Mouse (Mus musculus) common myeloid progenitor, adult 5-6 weeks (primary cell): ENCODE data around the gene Zfp318. TPM values are rescaled to one million over a fixed set of nuclear protein-coding genes. Genes with fewer than 3 reads are reported as not detected.

Experiments used
- ATAC-seq: replicated peaks from 2 replicates; pipeline ENCODE4 v1.8.0; 2016; ENCODE audit warnings: low read depth, mild to moderate bottlenecking, moderate TSS enrichment, inconsistent platforms; ENCODE audit not compliant: poor library complexity, severe bottlenecking
- total RNA-seq: library from RNA; stranded (forward); fragments of 200-1000, 187-1606 nt; gene quantifications from 2 replicates; pipeline ENCODE4 v1.2.3, GENCODE M21; 2017

Gene Zfp318
- total RNA-seq: 19.5 and 55.4 TPM in 2 replicates

DNA sequence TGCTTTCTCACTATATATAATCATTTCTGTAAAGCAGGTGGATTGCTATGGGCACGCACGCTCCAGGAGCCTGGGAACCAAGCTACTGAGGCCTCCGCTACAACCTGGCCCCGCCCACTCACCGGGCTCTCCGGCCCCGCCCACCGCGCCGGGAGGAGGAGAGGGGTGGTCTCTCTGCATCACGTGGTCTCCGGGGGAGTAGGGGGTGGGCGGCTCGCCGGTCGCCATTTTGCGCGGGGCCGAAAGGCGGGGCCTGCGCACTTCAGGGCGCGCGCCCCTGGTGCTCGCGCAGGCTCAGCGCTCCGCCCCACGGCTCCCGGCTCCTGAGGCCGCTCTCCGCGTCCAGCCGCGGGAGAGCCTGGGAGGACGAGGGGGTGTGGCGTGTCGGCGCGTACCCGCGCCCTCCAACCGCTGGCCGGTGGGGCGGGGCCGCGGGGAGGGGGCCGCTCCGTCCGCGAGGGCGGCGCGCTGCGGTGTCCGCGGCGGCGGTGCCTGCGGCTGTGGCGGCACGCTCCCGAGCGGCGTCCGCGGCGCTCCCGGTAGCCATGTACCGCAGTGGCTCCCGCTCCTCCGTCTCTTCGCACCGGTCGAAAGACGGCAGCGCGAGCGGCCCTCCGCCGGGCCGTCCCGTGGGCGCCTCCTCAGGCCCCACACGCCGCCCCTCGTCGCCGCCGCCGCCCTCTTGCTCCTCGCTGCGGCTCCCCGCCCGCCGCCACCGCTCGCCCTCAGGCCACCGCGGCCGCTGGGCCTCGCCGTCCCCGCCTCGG, at the start of gene Zfp318:
TSS of gene Zfp318 (plus strand) at position 438 of the 767 bp plus-strand sequence.
- peak; percentile 95 for ATAC-seq

DNA sequence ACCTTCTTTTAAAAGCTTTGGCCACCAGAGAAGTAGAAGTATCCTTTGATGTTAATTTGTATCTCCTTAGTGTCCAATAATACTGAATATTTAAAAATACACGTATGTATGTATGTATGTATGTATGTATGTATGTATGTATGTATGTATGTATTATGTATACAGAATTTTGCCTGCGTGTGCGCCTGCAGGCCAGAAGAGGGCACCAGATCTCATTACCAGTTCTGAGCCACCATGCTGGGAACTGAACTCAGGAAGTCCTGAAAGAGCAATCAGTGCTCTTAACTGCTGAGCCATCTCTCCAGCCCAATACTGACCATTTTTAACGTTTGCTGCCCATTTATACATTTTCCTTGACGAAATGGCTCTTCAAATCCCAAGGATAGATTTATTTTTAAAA, 47.1 kb upstream of the Zfp318 start:
- 0 out of 2 replicates have a peak, but pooled peaks have one; percentile 34 for ATAC-seq

DNA sequence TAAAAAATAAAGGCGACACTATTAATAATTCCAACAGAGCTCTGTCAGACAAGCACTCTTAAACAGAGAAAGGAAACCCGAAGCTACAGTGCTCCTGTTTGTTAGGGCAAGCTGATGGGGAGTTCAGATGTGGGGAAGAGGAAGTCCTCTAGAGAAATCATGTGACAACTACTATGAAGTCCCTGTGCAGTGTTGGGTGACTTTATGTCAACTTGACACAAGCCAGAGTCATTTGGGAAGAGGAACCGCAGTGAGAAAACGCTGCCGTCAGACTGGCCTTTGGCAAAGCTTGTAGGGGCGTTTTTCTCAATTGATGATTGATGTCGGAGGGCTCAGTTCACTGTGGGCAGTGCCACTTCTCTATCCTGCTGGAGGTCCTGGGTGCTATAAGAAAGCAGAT, 42.3 kb upstream of the Zfp318 start:
- ATAC-seq: peak; percentile 83

DNA sequence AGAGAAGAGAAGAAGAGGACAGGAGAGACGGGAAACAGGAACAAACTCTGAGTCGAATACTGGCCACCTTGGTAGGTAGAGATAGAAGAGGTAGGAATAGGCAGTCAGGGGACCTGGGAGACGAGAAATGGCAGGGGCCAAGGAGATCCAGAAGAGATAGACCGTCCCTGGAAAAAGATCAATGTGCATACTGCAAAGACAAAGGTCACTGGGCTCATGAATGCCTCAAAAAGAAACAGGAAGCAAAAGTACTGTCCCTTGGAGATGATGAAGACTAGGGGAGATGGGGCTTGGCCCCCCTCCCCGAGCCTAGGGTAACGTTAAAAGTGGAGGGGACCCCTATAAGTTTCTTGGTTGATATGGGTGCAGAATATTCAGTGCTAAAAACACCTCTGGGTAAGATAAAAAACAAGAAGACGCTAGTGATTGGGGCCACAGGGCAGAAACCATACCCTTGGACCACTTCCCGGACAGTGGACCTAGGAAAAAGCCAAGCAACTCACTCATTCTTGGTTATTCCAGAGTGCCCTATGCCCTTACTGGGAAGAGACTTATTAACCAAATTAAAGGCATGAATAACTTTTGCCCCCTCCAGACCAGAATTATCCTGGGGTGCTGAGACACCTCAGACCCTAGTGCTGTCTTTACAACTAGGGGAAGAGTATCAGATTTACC, 32.4 kb upstream of the Zfp318 start:
- ATAC-seq: no peak

DNA sequence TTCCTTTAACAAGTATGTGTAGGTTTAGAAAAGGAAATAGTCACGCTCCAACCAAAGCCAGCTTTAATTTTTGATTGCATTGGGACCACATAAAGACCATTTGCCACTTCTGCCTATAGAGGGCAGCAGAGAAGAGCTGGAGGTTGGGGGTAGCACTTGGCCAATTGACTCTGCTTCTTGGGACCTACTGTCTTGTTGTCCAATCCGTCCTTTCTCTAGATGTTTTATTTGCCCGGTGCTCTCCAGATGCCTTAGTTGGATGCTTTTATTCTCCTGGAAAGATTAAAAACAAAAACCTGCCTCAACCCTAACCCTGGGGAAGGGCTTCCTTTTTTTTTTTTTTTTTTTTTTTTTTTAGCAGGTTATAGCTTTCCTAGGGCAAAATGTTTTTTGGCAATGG, 11.7 kb upstream of the Zfp318 start:
- ATAC-seq: 0 out of 2 replicates have a peak, but pooled peaks have one; percentile 56

DNA sequence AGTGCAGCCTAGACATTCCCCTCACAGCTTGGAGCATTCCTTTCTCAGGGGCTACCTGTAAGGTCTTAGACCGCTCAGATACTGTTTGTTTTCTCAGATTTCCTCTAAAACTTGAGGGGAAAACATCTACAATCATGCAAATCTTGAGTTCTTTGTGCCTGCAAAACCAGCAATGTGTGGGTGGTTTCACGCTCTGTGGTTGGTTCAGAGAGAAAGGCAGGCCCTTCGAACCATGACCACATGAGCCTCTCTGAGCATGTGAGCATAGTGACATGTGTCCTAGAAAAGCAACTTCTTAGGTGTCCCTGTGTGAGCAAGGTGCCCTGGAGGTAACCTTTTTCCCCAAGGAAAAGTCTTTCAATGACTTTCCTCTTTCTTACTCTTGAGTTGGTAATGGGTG, 5.0 kb upstream of the Zfp318 start:
- no peak for ATAC-seq

DNA sequence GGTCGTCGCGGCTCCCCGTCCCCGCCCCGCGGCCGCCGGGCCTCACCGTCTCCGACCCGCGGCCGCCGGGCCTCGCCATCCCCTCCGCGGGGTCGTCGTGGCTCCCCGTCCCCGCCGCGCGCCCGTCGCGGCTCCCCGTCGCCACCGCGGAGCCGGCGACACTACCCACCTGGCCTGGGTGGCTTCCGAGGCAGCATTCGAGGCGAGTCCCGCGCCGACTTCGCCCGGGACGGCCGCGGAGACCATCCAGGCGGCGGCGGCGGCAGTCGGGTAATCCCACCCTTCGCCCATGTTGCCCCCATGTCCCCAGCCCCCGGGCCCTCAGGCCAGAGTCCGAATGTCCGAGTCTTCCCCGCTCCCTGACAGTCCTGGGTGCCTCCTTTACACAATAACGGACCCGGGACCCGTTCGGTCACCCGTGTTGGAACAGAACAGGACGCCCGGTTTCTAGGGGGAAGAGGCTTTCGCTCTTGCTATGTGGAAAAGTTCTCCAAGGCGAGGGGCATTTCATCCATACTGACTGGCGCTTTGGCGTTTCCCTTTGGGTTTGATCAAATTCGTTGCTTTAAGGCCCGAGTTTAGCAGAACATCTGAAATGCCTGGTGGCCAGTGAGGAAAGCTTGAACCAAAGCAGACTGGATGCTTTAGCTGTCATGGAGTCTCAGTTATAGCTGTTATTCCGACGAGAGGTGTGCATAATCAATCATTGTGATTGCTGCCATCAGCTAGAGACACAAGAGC, 700 bp downstream of the Zfp318 start:
- ATAC-seq: no peak

DNA sequence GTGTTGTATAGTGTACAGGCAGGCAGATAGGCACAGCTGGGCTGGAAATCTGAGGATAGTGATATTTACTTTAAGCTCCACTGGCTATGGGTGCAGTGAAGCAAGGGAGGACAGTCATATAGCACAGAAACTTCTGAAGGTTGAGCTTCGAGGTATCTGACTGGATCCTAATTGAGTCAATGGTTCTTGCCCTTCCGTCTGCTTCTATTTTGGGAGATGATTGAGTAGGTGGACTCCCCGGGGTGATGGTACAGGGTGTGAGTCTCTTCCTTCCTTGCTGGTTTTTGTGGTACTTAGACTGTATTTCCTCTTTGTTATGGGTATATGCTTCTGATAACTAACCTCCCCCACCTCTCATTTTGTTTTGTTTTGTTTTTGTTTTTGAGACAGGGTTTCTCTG, 4.7 kb downstream of the Zfp318 start:
- ATAC-seq: no peak

DNA sequence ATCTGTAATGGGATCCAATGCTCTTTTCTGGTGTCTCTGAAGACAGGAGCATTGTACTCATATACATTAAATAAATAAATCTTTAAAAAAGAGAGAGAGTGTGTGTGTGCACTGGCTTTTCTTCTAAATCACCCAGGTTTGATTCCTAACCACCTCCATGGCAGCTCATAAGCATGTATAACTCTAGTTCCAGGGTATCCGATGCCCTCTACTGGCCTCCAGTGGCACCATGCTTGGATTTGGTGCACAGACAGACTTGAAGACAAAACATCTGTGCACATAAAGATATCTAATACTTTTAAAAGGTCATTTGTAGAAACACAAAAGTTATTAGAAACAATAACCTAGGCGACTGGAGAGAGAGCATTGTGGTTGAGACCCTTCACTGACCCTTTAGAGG, 9.5 kb downstream of the Zfp318 start:
- peak; percentile 79 for ATAC-seq

DNA sequence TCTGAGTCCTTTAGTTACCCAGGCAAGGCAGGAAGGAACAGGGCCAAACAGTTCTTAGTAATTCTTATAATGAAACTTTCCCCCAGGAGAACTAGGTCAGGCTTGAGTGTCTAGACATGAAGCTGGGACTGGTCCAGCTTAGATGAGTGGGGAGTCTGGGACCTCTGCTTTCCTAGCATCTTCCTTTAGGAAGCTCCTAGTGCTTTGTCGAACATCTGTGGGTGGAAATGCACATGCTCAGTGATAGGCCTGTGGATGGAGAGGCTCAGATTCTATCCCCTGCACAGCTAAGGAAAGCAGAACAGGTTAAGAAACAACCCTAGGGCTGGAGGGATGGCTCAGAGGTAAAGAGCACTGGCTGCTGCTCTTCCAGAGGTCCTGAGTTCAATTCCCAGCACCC, 11.1 kb downstream of the Zfp318 start:
- no peak for ATAC-seq

DNA sequence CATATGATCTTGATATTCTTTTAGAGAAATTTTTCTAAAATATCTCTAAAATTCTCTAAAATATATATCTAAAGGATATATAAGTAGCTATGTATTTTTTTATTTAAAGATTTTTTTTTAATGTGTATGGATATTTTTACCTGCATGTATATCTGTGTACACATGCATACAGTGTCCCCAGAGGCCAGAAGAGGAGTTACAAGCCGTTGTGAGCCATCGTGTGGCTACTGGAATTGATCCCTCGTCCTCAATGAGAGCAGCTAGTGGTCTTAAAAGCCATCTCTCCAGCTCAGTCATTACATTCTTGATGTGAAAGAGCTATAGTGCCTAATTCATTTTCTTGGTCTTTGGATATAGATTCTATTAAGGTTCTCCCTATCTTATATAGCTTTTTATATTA, 24.9 kb downstream of the Zfp318 start:
- ATAC-seq: 0 out of 2 replicates have a peak, but pooled peaks have one; percentile 36

DNA sequence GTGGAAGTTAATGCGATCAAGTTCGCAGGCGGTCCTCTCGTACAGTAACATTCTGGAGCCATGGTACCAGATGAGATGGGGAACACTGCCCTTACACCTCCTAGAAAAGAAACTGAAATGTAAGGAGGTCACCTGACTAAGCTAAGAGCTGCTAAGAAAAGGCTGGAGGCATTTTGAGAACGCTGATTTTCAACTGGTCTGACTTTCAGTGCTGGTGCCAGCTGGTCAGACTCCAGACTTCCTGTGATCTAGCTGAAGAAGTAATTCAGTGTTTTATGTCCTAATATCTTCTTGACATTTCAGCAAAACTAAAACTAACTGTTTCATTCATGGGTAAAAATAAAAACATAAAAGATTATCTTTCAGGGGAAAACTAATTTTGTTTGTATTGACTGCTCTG, 35.1 kb downstream of the Zfp318 start:
- no peak for ATAC-seq

DNA sequence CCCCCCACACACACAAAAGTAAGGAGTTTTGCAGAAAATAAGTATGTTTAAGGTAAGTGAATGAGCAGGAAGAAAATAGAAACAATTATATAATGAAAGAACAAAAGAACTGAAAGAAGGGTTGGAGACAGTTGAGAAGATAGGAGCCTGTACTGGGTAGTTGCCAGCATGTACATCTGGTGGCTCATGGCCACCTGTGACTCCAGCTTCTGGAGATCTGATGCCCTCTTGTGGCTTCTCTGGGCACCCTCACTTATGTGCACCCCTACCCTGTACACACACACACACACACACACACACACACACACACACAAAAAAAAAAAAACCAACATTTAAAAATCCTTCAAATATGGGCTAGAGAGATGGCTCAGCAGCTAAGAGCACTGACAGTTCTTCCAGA, 36.2 kb downstream of the Zfp318 start:
- no peak for ATAC-seq

DNA sequence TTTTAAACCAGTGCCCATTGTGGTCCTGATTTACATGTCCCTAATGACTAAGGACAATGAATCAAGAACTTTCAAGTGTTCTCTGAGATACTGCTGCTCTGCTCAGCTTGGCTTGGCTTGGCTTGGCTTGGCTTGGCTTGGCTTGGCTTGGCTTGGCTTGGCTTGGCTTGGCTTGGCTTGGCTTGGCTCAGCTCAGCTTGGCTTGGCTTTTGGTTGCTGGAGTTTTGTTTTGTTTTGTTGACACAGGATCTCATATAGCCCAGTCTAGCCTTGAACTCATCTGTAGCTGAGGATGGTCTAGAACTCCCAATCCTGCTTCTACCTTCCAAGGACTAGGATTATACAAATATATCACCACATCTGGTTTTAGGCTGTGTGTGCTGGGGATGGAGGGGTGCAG, 43.0 kb downstream of the Zfp318 start:
- ATAC-seq: no peak

DNA sequence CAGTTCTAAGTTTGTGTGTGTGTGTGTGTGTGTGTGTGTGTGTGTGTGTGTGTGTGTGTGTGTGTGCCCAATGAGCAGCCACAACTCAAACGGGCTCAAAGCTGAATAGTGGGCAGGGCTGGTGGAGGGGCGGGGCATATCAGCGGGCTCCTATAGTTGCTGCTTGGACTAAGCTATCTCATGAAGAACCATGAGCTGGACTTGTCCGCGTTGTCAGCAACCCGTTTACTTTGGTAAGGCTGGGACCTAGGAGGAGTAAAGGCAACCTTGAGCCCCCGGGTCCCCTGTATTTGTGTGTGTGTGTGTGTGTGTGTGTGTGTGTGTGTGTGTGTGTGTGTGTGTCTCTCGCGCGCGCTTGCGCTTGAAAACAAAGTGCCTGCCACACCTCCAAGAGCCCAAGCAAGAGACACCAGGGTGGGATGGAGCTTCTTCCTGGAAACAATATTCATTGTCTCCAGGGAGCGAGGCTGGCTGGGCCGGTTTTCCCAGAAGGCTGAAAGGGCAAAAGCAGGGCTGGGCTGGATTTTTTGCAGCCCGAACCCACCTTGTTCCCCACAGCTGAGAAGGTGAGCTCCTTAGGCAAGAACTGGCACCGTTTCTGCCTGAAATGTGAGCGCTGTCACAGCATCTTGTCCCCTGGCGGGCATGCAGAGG, 45.4 kb downstream of the Zfp318 start, which contains the start of gene Crip3:
TSS of gene Crip3 (plus strand) at position 166 of the 654 bp plus-strand sequence.
- peak; percentile 60; the same call in 1 of the 2 replicates for ATAC-seq

DNA sequence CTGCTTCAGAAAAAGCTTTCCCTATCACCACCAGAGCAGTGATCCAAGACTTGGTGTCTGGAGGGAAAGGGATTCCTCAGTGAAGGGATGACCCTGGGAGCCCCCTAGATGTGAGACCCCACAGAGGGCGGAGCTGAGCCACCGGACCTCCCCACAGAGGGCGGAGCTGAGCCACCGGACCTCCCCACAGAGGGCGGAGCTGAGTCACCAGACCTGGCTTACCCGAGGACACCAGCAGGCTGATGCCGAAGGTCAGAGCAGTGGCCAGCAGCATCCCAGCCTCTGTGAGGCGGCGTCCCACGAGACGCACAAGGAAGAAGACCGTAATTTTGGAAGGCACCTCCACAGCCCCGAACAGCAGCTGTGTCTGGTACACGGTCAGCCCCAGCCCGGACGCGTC, 50.1 kb downstream of the Zfp318 start:
- no peak for ATAC-seq

DNA sequence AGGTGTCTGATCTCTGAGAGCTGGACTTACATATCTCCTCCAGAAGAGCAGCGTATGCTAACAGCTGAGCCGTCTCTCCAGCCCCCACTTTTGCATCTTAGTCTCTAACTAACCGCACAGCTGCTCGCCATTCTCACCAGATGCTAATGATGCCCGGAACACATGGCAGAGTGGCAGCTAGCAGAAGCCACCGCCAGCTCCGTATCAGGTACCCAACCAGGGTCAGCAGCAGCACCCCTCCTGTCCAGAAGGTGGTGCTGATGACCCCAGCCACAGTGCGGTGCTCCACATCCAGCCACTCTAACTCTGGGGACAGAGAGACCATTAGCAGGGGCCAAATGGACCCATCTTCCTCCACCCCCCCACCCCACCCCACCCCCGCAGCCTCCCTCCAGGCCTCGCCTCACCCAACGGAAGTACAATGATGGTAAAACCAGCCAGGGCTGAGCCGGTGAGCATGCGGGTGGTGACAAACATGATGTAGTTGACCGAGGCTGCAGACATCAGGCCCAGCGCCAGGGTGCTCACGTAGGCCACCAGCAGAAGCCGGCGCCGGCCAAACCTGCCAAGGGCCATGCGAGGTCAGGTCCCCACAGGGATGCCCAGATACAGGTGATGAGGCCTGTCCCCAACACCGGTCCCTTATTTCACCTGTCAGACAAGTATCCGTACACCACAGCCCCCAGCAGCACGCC, 53.3 kb downstream of the Zfp318 start:
- peak; percentile 66; the same call in 1 of the 2 replicates for ATAC-seq

DNA sequence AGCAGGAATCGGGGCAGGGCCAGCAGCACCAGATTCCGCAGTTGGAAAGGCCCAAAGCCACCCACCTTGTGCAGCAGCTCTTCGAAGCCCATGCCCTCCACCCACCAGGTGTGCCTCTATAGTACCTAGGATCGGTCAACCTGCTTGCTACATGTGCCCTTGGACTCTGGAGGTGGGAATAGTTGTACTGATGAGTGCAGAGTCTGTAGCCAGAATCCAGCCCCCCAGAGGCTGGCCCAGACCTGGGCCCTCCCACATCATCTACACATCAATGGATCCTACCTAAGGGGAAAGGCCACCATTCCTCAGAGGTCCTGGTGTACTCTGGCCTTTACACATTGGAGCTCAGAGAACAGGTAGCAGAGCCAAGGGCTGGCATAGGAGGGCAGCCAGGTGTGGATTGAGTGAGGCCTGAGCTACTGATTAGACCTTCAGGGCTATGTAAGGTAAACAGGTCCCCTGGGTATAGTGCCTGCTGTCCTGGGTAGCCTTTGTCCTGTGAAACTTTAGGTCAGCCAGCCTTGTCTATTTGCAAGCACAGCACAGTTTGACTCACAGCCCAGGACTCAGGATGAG, 54.9 kb downstream of the Zfp318 start, which contains the start of gene Slc22a7:
TSS of gene Slc22a7 (minus strand) at position 160 of the 576 bp plus-strand sequence.
- ATAC-seq: no peak

DNA sequence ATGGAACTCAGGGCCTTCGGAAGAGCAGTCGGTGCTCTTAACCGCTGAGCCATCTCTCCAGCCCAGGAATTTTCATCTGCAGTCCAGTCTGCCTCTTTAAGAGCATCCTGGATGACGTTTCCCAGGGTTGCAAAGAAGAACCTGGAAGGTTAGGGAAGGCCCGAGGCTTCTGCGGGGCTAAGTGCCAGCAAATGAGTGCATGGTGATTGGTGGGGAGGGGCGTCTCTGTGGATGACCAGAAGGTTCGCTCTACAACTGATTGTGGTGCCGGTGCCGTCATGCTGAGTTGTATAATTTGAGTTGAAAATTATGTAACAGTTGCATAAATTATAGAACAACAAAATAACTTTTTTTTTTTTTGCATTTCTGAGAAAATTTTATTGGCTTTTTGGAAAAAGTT, 55.6 kb downstream of the Zfp318 start:
- ATAC-seq: no peak
